Mouse (Mus musculus) gastrocnemius, adult 2 months (tissue): ENCODE data around the gene Vangl2. TPM values are rescaled to one million over a fixed set of nuclear protein-coding genes. Genes with fewer than 3 reads are reported as not detected.
"Not testable (repeated sequence)": the region's sequence is repeated elsewhere in the genome, so short reads cannot be mapped to it uniquely, and the experiment has no call there.

Experiments used
- DNase-seq: peaks from one replicate; pipeline ENCODE4 v3.0.0; 2022
- H3K27ac ChIP-seq: fragments of 200-600 bp; 2 replicates; pipeline ENCODE4 v1.8.1; 2022; ENCODE audit warnings: mild to moderate bottlenecking
- H3K4me3 ChIP-seq: fragments of 200-600 bp; 2 replicates; pipeline ENCODE4 v1.8.1; 2022; ENCODE audit warnings: mild to moderate bottlenecking, moderate library complexity
- CTCF ChIP-seq: fragments of 200-600 bp; IDR thresholded peaks from 2 replicates; pipeline ENCODE4 v1.8.1; 2022; ENCODE audit warnings: antibody characterized with exemption, mild to moderate bottlenecking, moderate library complexity
- intact Hi-C: fragments of 180-260 bp; cut with DNase I; formaldehyde crosslinking; loops from one replicate; pipeline ENCODE4 v1.15.1; 2025
- total RNA-seq, 2 experiments: library from RNA; stranded (reverse); gene quantifications; 2 replicates each; pipeline ENCODE4 v1.2.3; 2021

Vangl2 gene
- total RNA-seq, 2 experiments from 2014 or later, result 0.47 to 0.54 TPM

DNA sequence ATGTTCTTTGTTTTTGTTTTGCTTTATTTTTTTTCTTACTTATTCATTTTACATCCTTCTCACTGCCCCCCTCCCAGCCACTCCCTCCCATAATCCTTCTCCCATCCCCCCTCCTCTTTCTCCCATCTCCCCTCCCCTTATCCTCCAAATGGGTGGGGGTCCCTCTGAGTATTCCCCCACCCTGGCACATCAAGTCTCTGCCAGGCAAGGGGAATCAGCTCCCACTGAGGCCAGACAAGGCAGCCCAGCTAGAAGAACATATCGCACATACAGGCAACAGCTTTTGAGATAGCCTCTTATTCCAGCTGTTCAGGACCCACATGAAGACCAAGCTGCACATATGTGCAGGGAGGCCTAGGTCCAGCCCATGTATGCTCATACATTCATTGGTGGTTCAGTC is 44.1 kb downstream of the Vangl2 start:
- no peak overlapping the region for H3K4me3 ChIP-seq
- no peak overlapping the region for H3K27ac ChIP-seq
- DNase-seq, result no peak
- intact Hi-C loops, result no loop called here
- TF ChIP-seq CTCF, result no peak

DNA sequence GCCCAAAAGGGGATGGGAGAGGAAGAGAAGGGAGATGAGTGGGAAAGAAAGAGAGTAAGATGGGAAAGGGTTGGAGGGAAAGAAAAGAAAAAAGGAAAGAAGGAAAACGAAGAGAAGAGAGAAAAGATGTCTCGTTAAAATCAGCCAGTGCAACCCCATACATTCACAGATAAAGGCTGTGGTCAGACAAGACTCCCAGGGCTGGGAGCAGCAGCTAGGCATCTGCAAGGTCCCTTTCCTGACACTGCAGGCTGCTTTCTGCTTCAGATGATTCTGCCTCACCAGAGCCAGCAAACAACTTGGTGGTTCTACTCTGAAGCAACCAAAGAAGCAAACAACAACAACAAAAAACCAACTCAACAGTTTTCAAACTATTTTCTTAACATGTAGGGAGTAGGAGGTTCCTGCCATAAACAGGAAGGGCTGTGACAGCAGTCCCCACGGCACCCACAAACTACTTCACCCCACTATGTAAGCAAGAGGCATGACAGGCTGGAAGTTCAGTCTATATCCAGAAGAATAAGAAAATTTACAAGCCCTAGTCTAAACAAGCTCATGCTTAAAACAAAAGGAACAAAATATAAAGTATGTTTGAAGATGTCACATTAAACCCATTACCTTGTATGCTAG is 44.8 kb downstream of the Vangl2 start:
- Histone ChIP-seq H3K27ac (no peak overlapping the region), H3K4me3 (no peak overlapping the region)
- intact Hi-C loops, result no loop called here
- no peak for DNase-seq
- TF ChIP-seq CTCF, result no peak

DNA sequence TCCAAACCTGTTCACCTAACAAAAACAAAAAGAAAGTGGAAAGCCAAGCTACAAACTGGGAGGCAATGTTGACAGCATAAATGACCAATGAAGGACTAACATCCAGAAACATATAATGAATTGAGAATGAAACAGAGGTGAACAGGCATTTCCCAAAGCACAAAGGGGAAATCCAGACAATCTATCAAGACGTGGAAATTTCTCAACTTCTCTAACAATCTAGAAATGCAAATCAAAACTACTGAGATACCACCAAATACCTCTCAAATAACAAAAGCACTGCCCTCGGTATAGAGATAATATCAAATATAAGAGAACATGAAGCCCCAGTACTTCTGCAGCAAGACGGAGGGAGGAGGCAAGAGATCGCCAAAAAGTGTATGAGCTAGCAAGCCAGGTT is 45.5 kb downstream of the Vangl2 start:
- intact Hi-C loops, result no loop called here
- TF ChIP-seq CTCF, result no peak
- H3K4me3 ChIP-seq, result no peak overlapping the region

DNA sequence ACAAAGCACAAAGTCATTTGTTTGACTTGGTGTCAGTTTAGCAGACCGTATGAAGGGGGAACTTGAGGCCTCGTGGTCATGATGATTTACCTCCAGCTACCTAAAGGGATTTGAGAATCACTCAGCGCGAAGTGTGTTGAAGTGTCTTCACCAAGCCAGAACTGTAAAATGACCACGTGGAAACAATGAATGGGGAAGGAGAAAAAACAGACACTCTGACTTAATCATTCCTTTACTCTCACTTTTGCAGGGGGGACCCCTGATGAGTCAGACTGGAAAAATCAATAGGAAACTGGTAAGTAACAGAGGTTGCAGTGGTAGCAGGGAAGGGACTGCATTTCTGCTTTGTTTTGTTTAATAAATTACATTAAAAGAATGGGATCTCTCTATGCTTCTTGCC is 46.1 kb downstream of the Vangl2 start:
- no peak overlapping the region for H3K27ac ChIP-seq
- H3K4me3 ChIP-seq, result no peak overlapping the region
- DNase-seq, result no peak
- TF ChIP-seq CTCF, result no peak
- intact Hi-C loops, result no loop called here

More for the DNA sequence above, 45.5 kb downstream of the Vangl2 start:
- DNase-seq, result no peak
- no peak overlapping the region for H3K27ac ChIP-seq

DNA sequence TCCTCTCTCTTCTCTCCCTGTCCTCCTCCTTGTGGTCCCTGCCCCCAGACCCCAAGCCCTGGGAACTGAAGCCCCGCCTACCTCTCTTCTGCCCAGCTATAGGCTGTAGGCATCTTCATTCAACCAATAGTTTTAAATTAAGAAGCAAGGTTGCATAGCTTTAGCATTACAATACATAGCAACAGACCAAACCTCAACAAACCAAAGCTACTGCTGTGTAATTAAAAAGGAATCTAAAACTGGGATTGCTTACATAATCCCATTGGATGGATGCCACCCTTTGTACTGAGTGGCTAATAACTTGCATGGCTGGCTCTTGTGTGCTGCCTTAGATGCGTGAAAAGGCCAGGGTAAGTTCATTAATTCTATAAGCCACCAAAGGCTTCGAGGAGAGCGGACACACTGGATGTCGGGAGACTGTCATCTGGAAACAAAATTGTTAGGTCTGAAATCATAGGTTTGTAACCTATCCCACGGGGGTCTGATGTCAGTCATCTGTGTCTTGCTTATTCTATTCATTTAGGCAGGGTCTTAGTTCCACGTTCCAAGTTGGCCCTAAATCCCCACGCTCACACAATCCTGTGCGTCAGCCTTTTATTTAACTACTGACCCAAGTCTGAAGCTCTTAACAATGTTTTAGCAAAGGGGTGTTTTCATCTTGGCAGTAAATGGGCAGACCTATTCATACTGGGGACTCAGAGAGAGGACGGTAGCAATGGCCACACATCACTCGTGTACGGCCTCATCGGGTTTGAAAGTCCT is 48.1 kb downstream of the Vangl2 start:
- H3K27ac ChIP-seq, result no peak overlapping the region
- TF ChIP-seq CTCF, result no peak
- intact Hi-C loops, result no loop called here
- DNase-seq, result no peak
- no peak overlapping the region for H3K4me3 ChIP-seq

DNA sequence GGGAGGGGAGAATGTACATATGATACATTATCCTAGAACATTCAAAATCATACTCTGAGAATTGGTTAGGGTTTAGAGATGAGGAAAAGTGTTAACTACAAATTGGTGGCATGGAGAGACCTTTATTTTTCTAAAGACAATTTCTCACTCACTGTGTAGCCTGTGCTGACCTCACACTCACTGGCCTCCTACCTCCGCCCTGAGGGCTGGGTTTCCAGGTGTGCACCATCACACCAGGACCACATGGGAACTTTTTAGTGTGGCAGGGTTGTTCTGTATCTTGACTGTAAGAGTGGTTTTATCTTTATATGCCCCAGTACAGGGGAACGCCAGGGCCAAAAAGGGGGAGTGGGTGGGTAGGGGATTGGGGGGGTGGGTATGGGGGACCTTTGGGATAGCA is 50.4 kb downstream of the Vangl2 start:
- intact Hi-C loops, result no loop called here
- no peak for DNase-seq
- no peak overlapping the region for H3K27ac ChIP-seq
- TF ChIP-seq CTCF, result no peak
- H3K4me3 ChIP-seq, result no peak overlapping the region

DNA sequence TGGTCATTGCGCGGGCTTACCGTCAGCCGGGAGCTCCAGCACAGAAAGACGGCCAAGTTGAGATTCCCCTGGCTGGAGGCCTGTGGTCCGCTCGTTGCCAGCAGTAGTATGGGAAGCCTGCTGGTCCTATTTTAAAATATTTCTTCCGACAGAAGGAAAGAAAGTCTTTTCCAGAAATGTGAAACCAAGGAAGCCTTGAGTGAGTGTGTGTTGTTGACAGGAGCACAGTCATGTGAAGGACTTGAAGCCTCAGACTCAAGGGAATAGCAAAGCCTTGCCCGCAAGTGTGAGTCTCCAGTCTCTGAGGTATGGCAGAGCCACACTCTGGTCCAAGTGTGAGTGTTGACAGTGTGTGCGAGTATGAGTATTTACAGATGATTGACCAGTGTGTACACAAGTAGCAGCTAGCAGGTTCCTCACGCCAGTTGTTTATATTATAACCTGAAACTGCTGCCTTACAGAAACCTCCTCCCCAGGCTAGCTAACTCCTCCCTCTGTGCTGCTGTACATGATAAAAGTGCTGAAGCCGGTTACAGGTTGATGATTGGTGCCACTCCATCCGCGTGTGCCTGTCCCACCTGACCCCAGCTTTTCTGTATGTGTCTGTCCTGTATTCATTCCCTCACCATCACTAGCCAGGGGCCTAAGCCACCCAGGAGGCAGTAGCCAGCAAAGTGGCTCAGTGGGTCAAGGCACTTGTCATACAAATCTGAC is 51.3 kb downstream of the Vangl2 start:
- no peak overlapping the region for H3K4me3 ChIP-seq
- no peak for DNase-seq
- no peak overlapping the region for H3K27ac ChIP-seq
- no peak for TF ChIP-seq CTCF
- intact Hi-C loops, result no loop called here

DNA sequence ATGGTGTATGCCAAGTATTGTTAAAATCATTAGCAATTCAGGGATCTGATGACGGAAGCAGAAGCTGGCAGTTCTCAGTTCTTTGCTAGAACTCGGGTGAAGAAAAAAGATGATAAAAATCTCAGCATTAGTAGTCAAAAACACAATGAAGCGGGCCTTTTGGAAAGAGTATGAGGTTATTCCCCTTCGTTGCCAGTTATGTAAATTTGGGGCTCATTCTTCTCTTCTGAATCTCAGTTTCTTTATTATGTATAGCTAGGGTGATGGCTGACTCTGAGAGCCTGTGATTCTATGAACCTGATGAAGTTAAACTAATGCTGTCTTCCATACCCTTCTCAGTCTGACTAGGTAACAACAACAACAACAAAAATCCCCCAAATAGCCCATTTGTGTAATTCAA is 52.4 kb downstream of the Vangl2 start:
- DNase-seq, result no peak
- no peak overlapping the region for H3K27ac ChIP-seq
- intact Hi-C loops, result no loop called here
- no peak overlapping the region for H3K4me3 ChIP-seq
- TF ChIP-seq CTCF, result no peak

DNA sequence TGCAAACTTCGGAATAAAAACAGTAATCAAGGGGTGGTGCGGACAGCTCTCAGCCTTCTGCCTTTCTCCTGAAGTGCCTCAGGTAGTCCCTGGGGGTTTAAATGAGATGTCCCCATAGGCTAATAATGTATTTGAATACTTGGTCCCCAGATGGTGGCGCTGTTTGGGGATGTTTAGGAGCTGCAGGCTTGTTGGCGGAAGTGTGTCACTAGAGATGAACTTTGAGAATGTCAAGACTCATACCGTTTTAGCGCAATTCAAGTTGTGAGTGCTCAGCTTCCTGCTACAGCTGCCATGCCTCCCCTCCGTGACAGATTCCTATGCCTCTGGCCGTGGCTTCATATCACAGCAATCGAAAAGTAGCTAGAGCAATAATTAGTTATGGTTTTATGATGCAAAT is 52.9 kb downstream of the Vangl2 start:
- intact Hi-C loops, result no loop called here
- no peak for DNase-seq
- H3K4me3 ChIP-seq, result no peak overlapping the region
- H3K27ac ChIP-seq, result no peak overlapping the region
- TF ChIP-seq CTCF, result no peak

DNA sequence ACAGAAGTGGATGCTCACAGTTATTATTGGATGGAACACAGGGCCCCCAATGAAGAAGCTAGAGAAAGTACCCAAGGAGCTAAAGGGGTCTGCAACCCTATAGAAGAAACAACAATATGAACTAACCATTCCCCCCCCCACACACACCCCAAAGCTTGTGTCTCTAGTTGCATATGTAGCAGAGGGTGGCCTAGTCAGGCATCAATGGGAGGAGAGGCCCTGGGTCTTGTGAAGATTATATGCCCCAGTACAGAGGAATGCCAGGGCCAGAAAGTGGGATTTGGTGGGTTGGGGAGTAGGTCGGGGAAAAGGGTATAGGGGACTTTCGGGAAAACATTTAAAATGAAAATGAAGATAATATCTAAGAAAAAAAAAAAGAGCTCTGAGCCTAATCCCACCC is 53.9 kb downstream of the Vangl2 start:
- H3K4me3 ChIP-seq, intact Hi-C loops, DNase-seq, H3K27ac ChIP-seq: not testable (repeated sequence)

DNA sequence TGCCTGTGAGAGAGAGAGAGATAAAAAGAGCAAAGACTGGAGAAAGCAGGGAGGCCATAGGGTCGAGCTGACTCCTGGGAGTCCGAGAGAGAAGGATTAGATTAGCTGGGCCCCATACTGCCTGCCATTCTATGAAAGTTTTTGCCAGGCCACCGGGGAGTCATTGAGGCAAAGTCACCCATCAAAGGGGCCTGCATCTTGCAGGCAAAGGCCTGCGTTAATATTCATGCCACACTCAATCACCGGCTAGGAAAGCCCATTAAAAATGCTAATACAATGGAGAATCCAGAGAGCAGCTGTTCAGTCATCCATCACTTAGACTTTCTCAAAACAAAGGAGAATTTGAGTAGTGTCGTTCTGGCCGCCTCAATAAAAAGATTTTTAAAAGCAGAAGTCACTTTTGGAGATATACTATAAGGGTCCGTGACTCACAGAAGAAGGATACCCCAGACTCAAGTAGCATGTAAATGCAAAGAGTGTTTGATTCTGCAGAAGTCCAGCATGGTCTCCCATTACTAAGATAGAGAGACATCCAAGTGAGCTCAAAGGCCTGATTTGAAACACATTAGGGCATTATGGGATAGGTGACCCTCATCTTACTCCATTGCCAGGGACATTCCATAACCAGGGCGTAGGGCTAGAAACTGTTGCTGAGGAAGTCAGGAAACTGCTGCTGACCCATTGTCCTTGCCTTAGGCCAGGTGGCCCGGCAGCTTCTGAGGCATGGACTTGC is 57.2 kb downstream of the Vangl2 start:
- DNase-seq, result no peak
- Histone ChIP-seq H3K4me3 (no peak overlapping the region), H3K27ac (no peak overlapping the region)
- no peak for TF ChIP-seq CTCF
- intact Hi-C loops, result no loop called here

DNA sequence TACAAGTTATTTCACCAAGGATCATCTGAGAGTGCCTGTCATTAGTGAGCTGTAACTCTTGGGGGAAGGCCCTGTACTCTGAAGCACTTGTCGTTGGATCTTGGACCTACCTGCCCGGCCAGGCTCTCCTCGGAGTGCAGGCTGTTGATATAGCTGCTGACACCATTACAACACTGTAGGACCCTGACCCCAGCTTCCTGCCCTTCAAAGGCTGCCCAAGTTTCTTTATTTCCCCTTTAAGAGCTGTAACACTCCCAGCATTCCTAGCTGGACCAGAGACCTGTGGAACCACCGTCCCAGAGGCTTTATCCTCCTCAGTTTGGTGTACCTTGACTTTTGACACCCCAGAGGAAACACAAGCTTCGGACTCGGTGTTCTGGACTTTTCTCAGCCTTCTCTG is 59.0 kb downstream of the Vangl2 start:
- H3K27ac ChIP-seq, result no peak overlapping the region
- H3K4me3 ChIP-seq, result no peak overlapping the region
- intact Hi-C loops, result no loop called here
- TF ChIP-seq CTCF, result no peak
- no peak for DNase-seq
